Mouse (Mus musculus): ENCODE results near the gene Rflnb.
"Not testable (repeated sequence)": the region's sequence is repeated elsewhere in the genome, so short reads cannot be mapped to it uniquely, and the experiment has no call there.

The Rflnb gene

DNA sequence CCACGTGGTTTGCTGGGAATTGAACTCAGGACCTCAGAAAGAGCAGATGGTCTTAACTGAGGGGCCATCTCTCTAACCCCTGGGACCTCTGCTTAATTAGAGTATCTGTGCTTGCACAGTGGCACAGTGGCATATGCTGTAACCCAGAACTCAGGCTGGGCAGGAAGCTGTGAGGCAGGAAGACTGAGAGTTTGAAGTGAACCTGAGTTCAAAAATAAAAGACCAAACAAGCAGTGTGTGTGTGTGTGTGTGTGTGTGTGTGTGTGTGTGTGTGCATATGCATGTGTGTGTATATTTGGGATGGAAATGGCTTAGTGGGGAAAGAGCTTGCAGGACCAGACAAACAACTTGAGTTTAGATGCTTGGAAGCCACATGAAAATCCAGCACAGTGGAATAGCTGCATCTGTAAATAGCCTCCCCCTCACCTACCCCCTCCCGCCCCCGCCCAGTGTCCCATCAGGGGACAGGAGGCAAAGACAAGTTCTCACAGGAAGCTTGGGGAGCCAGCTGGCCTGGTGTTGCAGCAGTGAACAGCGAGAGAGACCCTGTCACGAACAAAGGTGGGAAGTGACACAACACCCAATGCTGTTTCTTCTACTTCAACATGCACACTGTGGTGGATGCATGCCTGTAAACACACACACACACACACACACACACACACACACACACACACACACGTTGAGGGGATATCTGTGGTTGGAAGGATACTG, 10.2 kb upstream of the Rflnb start:
- in situ Hi-C loops (cut with MboI): no loop called here

DNA sequence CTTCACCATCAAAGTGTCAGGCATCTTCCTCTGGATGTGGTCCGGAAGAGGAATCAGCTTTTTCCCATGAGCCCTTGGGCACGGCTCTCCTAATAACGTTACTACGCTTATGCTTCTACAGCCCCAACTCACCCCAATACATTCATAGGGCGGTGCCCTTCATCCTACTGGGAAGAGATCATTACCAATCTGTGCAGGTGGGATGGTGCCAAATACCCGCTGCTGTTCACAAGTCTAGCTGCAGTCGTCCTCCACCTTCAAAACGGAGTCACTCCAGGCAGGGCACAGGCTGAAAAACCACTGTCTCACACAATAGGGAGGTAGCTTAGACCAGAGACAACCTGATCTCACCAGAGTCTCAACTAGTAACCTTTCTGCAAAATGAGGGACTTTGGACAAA, 7.6 kb upstream of the Rflnb start:
- in situ Hi-C loops (cut with MboI): no loop called here

DNA sequence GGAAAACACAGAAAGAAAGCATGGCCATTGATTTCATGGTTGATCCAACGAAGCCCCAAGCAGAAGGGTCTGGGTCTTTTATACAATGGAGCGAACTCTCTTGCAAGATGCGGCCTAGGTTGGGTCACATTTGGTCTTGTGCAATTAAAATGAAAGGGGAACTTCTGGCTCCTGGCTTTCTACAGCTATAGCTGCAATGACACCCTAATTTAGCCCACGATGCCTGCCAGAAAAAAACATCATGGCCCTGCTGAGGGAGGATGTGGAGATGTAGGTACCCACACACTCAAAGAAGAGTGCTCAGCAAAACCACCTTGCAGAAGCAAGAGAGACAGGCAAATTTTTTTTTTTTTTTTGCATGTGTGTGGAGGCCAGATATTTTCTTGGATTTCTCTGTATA, 6.3 kb upstream of the Rflnb start:
- in situ Hi-C loops (cut with MboI): no loop called here

DNA sequence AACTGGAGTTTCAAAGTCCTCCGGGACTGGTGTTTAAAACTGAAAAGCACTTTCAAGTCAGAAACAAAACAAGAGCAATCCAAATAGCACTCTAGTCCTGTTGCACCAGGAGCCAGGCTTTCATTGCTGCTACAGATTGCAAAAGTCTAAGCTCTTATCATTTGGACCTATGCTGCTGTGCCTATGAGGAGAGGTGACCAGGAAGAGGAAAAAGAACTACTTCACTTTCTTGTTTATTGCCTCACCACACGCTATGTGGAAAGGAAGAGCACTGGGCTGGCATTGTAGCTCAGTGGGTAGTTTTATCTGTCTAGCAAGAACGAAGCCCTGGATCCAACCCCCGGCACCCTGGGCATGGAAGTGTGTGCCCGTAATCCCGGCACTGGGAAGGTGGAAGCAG, 5.8 kb upstream of the Rflnb start:
- in situ Hi-C loops (cut with MboI): no loop called here

DNA sequence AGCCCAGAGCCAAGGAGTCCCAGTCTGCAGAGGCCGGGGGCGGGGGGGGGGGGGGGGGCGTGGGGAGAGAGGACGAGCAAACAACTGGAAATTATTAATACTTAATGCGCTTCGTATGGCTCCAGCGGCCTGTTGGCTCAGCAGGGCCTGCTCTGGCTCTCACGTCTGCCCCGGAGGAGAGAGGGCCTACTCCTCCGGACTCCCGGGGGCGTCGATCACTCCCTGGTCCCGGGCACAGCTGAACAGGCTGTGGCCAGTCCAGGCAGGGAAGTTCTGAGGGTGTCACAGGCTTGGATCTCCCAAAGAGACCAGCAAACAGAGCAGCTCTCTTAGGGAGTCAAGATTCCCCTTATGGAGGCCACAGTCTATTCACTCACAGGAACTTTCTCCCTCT, 487 bp upstream of the Rflnb start:
- in situ Hi-C loops (cut with MboI): no loop called here

DNA sequence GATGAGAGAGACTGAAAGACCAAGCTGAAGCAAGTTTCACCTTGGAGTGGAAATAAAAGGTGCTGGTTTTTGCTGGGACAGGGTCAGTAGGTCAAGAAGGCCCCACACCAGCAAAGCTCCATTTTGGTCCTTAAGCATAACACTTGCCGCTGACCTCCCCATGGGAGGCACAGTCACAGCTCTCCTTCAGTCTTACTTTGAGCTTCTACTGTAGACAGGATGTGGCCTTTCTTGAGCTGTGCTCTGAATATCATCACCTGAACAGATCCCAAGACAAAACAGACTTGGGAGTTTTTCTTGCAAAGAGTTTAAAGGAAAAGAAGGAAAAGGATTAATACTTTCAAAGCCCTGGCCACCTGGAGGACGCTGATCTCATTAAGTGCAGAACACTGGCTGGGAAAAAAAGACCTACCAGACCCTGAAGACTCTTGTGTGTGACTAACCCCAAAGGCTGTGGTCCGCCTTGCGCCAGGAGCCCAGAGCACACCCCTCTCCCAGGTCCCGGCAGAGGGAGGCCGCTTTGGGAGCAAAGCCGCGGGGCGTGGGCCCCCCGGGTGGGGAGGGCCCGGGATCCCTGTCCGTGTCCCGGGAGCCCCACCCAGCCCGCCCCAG, 949 bp downstream of the Rflnb start:
- in situ Hi-C loops (cut with MboI): no loop called here

DNA sequence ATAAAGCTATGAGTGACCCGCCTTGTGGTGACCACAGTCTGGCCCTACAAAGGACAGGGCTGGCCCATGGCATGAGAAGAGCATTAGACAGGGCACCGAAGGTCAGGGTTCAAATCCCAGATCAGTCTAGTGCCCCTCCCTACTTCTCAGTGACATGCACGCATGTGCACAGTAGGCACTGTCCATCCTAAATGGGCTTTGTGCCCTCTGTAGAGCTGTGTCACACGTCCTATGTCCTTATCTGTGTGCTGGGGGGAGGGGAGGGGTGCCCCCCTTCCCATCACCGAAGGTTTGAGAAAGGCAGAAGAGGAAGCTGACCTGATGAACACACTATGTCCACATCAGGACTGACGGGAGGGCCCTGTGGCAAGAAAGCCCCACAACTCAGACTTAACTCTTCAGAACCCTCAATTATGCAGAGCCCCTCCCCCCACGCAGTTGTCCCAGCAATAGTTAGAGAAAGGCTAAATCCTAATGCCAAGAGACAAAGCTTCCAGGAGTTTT, 2.5 kb downstream of the Rflnb start:
- in situ Hi-C loops (cut with MboI): no loop called here

DNA sequence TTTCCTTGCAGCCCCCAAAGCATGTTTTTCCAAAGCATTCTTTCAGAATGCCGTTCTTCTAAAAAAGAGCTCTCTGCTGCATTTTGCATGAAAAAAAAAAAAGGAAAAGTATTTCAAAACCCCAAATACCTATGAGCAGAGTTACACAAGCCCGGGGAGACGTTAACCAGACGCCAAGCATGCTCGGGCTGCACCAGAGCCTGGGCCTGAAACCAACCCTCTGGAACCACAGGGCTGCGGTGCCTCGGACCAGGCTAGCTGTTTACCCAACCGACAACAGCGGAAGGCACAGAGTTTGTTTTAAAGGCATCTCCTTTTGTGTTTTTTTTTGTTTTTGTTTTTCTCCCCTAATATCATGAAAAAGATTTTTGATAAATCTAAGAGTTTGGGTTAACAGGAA, 6.7 kb downstream of the Rflnb start:
- in situ Hi-C loops (cut with MboI): no loop called here

DNA sequence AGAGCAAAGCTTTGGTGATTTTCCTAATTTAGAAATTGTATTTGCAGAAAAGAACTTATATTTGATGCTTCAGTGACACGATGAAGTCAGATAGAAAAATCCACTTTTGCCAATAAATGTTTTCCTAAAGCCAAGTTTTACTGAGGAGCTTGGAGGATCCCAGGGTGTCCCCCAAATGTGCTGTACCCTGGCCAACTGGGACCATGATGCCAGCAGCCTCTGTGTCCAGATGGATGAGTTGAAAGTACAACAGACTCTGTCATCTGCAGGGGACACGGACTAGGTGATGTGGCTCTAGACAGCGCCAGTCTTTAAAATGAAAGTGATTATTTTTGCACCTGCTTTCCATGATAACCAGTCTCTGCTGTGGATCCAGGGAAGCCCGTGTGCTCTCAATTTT, 7.7 kb downstream of the Rflnb start:
- in situ Hi-C loops (cut with MboI): no loop called here

DNA sequence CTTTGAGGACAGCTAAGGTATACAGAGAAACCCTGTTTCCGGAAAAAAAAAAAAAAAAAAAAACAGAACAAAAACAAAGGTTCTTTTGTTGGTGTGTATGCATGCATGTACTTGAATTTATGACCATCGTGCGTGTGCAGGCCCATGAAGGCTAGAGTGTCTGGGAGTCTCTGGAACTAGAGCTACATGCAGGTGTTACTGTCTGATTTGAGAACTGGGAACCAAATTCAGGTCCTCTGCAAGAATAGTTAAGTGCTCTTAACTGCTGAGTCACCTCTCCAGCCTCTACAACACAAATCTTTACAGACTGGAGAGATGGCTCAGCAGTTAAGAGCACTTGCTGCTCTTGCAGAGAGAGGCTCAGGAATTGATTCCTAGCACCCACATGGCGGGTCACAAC, 11.8 kb downstream of the Rflnb start:
- in situ Hi-C loops (cut with MboI): no loop called here

DNA sequence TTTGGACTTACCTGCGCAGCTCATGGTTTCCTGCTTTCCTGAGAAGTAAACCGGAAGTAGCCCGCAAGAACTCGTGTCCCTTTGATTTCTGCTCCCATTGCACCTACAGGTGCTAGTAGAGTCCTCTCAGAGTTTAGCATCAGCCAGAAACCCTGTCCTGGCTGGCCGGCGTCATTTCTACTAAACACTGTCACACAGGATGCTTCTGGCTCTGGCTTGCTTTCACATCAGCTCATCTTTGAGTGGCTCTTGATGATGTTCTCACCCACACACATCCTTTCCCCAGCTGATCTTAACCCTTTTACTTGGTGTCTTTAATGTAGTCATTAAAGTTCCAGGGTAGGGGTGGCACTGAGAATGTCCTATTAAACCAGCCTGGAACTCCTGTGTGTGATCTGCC, 12.3 kb downstream of the Rflnb start:
- in situ Hi-C loops (cut with MboI): no loop called here

DNA sequence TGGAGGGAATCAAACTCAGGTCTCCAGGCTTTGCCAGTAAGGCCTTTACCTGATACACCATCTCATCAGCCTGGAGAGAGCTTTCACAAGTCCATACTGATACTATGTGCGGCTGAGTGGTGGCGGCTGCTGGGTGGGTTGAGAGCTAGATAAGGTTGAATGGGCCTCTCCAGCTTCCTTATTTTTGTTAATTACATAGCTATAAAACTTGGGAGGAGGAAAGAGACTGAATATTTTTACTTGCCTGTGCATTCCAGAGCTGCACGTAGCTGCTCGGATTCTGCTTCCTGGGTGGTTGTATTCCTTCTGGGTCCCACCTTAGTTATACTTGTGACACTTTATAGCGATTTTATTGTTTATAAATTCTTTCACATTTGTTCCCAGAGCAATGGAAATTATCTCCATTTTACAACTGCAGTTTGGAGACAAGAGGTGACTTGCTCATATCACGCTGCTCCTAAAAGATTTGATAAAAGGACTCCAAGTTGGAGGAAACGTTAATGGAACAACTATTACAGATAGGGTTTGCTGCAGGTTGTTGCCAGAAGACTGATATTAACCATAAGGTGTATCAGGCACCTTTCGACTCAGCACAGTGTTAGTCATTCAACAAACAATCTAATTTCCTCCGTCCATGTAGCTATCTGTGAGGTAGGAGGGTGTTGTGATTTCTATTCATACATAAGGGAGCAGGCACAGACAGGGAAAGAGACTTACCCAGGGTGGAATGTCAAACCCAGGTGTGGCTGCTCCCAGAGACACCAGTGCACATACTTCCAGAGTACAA, 16.6 kb downstream of the Rflnb start:
- in situ Hi-C loops (cut with MboI): no loop called here

DNA sequence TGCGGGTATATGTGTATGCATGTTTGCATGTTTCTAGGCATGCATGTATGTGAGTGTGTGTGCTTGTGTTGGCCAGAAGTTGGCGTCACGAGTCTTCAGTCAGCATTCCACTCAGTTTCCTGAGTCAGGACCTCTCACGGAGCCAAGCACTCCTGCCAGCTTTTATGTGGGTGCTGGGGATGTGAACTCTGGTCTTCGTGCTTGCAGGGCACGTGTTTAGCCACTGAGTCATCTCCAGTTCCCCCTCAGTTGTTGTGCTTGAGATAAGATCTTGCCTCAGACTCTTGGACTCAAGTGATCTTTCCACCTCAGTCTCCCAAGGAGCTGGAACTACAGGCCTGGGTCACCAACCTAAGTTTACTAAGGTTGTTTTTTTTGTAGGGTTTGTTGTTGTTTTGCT, 18.5 kb downstream of the Rflnb start:
- in situ Hi-C loops (cut with MboI): no loop called here

DNA sequence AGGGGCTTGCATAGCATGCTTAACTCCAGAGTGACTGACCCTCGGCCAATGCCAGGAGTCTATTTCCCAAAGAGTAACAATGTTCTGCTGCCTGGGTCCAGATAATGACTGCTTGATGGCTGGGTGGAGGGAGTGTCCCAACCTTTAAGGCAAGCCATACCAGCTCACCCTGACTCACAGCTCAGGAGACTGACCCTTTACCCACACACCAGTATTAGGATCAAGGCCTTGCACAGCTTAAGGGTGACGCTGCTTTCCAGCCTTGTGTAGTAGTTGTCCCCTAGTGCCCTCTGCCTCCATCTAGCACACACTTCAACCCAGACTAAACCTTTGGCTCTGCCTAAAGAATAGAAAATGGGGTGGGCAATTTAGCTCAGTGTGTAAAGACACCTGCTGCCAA, 19.4 kb downstream of the Rflnb start:
- in situ Hi-C loops (cut with MboI): no loop called here

DNA sequence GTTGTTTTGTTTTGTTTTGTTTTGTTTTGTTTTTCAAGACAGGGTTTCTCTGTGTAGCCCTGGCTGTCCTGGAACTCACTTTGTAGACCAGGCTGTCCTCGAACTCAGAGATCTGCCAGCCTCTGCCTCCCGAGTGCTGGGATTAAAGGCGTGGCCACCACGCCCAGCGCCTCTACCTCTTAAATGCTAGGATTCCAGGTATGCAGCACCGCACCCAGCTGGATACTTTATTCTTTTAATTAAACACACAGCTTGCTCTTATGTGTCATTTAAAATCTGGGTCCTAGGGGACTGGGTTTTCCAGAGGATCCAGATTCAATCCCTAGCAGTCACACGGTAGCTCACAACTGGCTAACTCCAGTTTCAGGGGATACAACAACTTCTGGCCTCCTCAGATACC, 23.3 kb downstream of the Rflnb start:
- in situ Hi-C loops (cut with MboI): not testable (repeated sequence)

DNA sequence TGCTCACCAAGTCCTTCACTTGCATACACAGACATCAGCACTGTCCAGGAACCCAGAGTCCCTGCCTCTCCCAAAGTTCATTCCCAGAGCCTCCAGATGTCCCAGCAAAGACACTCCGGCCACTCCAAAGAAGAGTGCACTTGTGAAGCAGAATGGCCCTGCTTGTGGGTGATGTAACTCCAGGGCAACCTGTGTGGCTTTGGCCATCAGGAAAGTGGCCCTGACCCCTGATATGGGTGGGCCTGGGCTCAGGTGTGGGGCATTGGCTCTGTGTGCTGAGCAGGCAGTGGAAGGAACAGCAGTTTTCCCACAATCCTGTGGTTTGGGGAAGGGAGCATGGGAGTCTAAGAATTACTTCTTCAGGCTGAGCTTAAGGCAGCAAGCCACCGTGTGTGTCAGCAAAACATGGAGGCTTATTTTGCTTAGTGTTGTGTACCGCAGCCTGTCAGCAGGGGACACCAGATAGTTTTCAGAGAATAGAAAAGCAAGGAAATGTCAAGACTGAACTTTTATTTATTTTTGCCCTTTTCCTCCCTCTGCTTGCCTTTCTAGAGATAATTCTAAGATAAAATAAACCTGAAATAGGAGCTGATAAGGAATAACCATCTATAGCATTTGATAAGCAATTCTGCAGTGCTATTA, 26.2 kb downstream of the Rflnb start:
- in situ Hi-C loops (cut with MboI): no loop called here

DNA sequence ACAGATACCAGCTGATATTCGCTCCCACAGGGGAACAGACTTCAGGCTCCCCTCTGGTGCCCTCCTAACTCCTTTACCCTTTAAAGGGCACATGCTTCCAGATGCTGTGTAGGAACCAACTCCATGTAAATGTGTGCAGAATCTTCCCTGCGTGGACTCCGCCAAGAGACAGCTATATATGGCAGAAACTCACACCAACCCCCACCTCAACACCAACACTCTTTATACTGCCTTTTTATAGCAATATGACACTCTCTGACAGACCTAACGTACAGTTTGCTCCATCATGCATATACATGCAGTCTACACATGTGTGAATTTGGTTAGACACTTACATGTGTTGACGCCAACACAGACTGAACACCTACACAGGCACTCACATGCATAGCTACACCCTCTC, 26.9 kb downstream of the Rflnb start:
- in situ Hi-C loops (cut with MboI): no loop called here

DNA sequence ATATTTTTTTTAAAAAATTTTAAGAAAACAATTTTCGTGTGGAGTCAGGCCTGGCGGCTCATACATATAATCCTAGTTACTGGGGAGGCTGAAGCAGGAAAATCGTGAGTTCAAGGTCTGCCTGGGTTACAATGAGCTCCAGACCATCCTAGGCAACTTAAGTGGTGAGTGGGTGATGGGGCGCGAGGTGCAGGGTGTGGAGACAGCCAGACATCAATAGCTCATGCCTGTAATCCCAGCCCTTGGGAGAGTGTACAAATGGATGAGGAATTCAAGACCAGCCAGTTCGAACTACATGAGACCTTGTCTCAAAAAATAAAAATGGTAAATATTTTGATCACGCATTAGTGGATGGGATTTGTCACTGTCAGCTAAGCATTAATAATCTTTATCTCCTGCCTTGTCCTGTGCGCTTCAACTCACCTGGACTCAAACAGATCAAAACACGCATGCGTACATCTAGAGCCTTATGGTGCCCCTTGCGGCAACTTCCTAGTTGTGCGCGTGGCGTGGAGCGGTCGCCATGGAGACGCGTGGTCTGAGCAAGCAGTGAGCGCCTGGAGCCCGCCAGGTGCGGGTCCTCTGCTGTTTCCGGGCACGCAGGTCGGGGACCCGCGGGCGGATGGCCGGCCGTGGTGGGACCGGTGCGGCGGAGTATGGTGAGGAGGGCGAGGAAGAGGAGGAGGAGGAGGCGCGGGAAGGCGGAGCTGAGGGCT, 28.0 kb downstream of the Rflnb start, which contains the start of gene 1700016K19Rik:
Gene 1700016K19Rik (plus strand): TSS at position 473 of the 716 bp plus-strand sequence.
- in situ Hi-C loops (cut with MboI): no loop called here

DNA sequence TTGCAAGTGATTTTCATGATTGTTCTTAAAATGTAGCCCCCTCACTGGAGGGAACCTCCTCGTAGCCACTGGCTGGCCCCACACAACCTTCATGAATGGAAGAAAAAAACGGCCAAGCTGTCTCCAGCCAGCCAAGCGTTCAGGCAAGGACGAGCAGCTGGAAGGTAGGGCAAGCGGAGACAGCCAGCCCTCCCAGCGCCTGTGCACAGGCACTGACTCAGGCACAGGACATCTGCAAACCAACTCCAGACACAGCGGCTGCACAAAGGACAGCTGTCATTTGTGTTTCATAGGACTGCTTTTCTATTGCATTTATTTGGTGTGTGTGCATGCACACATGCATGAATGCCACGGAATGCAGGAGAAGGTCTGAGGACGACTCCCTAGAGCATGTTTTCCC, 33.2 kb downstream of the Rflnb start:
- in situ Hi-C loops (cut with MboI): no loop called here

DNA sequence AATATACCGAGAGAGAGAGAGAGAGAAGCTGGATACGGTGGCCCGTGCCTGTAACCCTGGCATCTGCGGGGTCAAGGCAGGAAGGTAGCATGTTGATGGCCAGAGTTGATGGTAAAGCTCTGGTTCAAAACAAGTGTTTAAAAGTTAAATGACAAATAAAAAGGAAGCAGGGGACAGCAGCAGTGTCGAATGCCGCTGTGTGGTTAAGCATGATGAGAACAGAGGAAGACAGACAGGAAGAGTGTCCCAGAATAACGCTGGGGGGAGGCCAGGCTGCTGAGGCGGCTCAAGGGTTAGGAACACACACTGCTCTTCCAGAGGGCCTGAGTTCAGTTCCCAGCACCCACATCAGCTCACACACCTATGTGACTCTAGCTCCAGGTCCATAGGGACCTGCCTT, 35.1 kb downstream of the Rflnb start:
- in situ Hi-C loops (cut with MboI): no loop called here

DNA sequence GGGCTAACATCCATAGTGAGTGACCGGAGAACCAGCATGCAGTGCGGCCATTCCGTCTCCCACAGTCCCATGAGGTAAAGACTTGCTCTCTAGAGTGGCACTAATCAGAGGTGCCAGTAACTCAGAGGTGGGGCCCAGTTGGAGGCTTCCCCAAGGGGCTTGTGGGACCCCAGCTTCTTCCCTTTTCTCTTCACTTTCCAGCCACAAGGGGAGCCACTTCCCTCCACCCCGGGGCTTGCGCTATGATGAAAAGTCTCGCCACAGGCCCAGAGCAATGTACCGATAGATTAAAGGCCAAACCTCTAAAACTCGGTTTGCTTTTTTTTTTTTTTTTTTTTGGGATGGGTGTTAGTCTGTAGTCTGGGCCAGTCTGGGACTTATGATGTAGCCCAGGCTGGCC, 35.7 kb downstream of the Rflnb start:
- in situ Hi-C loops (cut with MboI): no loop called here
